Mouse (Mus musculus): Measurements from ENCODE around the gene Nrde2. TPM values are rescaled to one million over a fixed set of nuclear protein-coding genes. Genes with fewer than 3 reads are reported as not detected.

Nrde2 gene
- polyA plus RNA-seq, 1 experiment from 2014 or later, result 19.8 TPM

DNA sequence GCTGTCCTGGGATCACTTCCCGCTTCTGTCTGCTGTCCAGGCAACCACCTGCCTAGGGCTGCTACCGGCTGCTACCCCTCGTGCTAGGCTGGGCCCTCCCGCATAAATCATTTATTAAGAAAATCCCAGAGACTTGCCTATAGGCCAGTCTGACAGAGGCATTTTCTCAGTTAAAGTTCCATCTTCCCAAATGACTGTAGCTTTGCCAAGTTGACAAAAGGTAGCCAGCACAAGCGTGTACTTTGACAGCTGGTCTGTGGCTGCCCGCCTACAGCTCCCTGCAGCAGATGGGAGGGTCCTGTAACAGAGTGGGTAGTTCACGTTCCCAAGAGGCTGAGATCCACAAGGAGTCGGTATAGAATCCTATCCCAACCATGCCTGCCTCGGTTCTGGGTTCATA, 36.0 kb downstream of the Nrde2 start:
- no peak for ATAC-seq (ENCODE audit: insufficient number of reproducible peaks, insufficient read depth, low FRiP score, low TSS enrichment, low read depth)
- 90% methylated on average over 9 of the region's 9 CpGs for WGBS
- no peak overlapping the region for H3K4me3 ChIP-seq (replicated peaks)

DNA sequence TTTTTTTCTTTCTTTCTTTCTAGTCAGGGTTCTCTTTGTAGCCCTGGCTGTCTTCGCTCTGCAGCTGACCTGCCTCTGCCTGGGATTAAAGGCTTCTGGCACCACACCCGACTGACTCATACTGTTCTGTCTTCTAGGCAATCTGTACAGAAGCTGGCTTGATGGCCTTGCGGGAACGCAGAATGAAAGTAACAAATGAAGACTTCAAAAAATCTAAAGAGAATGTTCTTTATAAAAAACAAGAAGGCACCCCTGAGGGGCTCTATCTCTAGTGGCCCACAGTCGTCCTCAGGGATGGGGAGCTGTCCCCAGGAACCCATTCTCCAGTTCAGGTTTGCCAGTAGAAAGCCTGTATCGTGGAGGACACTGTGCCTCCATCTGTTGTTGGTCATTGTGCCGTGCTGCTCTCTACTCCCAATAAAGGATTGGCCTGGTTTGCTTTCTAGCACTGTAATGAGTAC, 36.5 kb downstream of the Nrde2 start:
- peaks cover 6% of the 10 kb centered on the region for H3K4me1 ChIP-seq (replicated peaks)
- H3K27ac ChIP-seq, result no peak overlapping the region
- H3K9ac ChIP-seq (replicated peaks), result no peak overlapping the region
- ATAC-seq (ENCODE audit: insufficient number of reproducible peaks, insufficient read depth, low FRiP score, low TSS enrichment, low read depth), result no peak
- WGBS, result 90% methylated on average over 7 of the region's 7 CpGs
- H3K9me3 ChIP-seq, result no peaks in the 10 kb centered on the region
- no peak overlapping the region for H3K4me3 ChIP-seq (replicated peaks)
- H3K36me3 ChIP-seq, result peaks cover 95% of the 10 kb centered on the region
- no peak overlapping the region for H3K4me2 ChIP-seq
- no peaks in the 10 kb centered on the region for H3K27me3 ChIP-seq

More for the DNA sequence above, 36.0 kb downstream of the Nrde2 start:
- peaks cover 12% of the 10 kb centered on the region for H3K4me1 ChIP-seq (replicated peaks)
- no peaks in the 10 kb centered on the region for H3K9me3 ChIP-seq
- H3K27me3 ChIP-seq, result no peaks in the 10 kb centered on the region
- H3K9ac ChIP-seq (replicated peaks), result no peak overlapping the region
- no peak overlapping the region for H3K27ac ChIP-seq
- H3K36me3 ChIP-seq, result peaks cover 92% of the 10 kb centered on the region
- H3K4me2 ChIP-seq, result no peak overlapping the region

DNA sequence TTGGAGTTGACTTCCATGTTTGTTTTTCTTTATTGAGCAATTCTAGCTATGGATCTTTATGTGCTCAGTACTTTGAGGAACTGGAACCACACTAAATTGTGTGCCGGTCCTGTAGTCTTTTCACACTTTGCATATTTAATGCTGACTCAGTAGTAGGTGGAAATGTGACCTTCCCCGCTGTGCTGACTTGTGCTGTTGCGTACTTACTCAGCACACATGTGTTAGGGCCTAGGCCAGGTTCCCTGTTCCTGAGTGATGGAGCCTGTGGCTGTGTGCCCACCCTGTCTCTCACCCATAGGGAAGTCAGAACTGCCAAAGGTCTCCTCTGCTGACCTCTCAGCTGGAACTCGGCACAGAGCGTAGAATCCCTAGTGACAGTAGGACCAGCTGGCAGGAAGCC, 43.5 kb downstream of the Nrde2 start:
- Histone ChIP-seq H3K27ac (no peak overlapping the region), H3K4me3 (replicated peaks) (no peak overlapping the region), H3K4me2 (no peak overlapping the region), H3K9ac (replicated peaks) (no peak overlapping the region), H3K36me3 (peaks cover 92% of the 10 kb centered on the region), H3K4me1 (replicated peaks) (peaks cover 9% of the 10 kb centered on the region), H3K9me3 (no peaks in the 10 kb centered on the region), H3K27me3 (no peaks in the 10 kb centered on the region)
- ATAC-seq (ENCODE audit: insufficient number of reproducible peaks, insufficient read depth, low FRiP score, low TSS enrichment, low read depth), result no peak
- WGBS, result 94% methylated on average over 5 of the region's 5 CpGs

DNA sequence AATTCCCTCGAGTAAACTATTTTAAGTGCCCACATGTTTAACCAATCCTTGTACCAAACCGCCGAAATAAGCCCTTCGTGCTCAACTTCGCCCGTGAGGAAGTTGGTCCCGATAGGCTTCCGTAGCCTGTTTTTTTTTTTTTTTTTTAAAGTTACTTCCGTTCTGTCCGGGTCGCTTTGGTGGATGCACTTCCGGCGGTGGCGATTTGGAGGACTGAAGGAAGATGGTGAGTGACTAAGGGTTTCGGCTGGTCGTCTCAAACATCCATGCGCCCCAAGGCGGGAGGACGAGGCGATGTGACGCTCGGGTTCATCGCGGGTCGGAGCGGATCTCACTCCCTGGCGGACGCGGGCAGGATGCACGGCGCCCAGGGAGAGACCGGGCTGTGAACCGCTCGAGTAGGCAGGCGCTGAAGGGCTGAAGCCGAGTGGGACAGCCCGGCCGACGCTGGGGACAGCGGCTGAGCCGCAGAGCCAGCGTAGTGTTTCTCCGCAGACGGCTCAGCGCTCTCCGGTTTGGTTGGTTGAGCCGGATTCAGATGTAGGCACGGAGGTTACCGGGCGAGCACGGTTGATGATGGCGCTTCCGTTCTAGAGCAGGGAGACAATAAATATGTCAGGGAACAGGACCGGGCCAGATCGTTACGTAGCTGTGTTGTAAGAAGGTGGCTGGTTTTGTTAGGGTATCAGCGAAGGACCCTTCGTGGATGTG, 49.3 kb downstream of the Nrde2 start, which contains the start of gene Psmc1:
Gene Psmc1 (plus strand): TSS at position 169 of the 711 bp plus-strand sequence.
- H3K27ac ChIP-seq, result peak within 1 kb of the TSS; percentile 88
- WGBS, result under 1% methylated on average over 58 of the region's 58 CpGs
- no peaks in the 10 kb centered on the region for H3K27me3 ChIP-seq
- ATAC-seq (ENCODE audit: insufficient number of reproducible peaks, insufficient read depth, low FRiP score, low TSS enrichment, low read depth), result peak; percentile 87
- H3K9me3 ChIP-seq, result no peaks in the 10 kb centered on the region
- H3K4me3 ChIP-seq (replicated peaks), result peak within 1 kb of the TSS; percentile 95
- peaks cover 15% of the 10 kb centered on the region for H3K4me1 ChIP-seq (replicated peaks)
- peak within 1 kb of the TSS; percentile 94 for H3K9ac ChIP-seq (replicated peaks)
- peaks cover 33% of the 10 kb centered on the region for H3K36me3 ChIP-seq
- H3K4me2 ChIP-seq, result peak within 1 kb of the TSS; percentile 93

DNA sequence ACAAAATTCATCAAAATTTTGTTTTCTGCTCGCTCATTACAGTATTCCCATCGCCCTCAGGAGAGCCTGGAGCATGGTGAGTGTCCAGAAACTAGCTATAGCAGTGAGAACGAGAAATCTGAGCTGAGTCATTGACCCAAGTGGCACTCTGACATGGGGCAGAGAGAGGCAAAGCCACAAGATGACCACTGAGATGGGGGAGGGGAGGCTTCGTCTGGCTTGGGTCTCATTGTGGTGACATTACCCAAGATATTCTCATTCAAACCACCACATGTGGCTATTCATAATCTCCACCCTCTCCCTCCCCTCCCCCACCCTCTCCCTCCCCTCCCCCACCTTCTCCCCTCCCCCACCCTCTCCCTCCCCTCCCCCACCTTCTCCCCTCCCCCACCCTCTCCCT, 52.0 kb downstream of the Nrde2 start:
- Histone ChIP-seq H3K9ac (replicated peaks) (no peak overlapping the region), H3K9me3 (no peaks in the 10 kb centered on the region), H3K27ac (no peak overlapping the region), H3K36me3 (peaks cover 11% of the 10 kb centered on the region; the same call in 1 of the 2 replicates), H3K4me3 (replicated peaks) (no peak overlapping the region), H3K4me2 (no peak overlapping the region), H3K4me1 (replicated peaks) (peaks cover 15% of the 10 kb centered on the region), H3K27me3 (no peaks in the 10 kb centered on the region)
- 52% methylated on average over 4 of the region's 4 CpGs for WGBS
- no peak for ATAC-seq (ENCODE audit: insufficient number of reproducible peaks, insufficient read depth, low FRiP score, low TSS enrichment, low read depth)

DNA sequence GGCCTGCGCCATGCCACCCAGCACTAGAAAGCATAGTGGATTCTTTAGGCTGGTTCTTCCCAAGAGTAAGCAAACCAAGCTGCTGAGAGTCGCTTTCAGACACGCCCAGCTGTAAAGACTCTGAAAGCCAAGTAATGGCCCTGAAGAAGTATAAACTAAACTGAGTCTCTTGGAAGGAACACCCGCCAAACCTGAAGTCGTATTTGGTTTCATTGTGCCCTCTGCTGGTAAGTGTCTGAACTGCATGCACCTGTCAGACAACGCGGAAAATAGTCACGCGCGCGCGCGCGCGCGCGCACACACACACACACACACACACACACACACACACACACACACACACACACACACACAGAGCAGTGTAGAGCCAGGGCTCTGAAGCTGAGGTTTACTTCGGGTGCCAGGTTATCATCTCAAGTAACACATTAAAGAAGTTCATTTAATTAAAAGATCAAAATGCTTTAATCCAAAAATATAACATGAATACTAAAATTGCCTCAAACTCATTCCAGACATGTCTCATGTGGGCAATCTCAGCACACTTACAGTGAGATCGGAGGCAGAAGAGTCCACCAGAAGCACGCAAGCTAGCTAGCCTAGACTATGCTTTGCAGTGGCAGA, 53.1 kb downstream of the Nrde2 start:
- WGBS, result 14% methylated on average over 20 of the region's 20 CpGs
- Histone ChIP-seq H3K4me2 (no peak overlapping the region), H3K4me1 (replicated peaks) (peaks cover 11% of the 10 kb centered on the region), H3K9ac (replicated peaks) (no peak overlapping the region), H3K27ac (no peak overlapping the region), H3K36me3 (0 out of 2 replicates have a peak, but pooled peaks cover under 1% of the 10 kb centered on the region), H3K27me3 (no peaks in the 10 kb centered on the region), H3K4me3 (replicated peaks) (no peak overlapping the region), H3K9me3 (no peaks in the 10 kb centered on the region)
- no peak for ATAC-seq (ENCODE audit: insufficient number of reproducible peaks, insufficient read depth, low FRiP score, low TSS enrichment, low read depth)

DNA sequence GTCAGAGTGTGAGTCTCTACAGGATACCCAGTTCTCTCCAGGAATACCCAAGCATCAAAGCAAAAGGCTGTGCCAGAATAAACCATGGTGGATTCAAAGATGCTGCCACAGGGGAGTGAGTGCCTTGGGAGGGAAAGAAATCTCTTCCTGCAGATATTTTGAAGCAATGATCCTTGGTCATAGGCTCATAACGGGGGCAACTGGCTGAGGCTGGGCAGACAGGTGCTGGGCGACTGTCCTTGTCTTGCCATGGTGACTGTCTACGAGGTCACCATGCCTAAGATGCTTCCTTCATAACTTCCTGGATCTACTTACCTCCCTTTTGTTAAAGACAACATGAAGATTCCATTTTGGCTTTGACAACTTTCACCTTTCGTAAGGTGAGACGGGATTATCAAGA, 54.9 kb downstream of the Nrde2 start:
- no peak overlapping the region for H3K27ac ChIP-seq
- H3K27me3 ChIP-seq, result no peaks in the 10 kb centered on the region
- H3K4me3 ChIP-seq (replicated peaks), result no peak overlapping the region
- no peaks in the 10 kb centered on the region for H3K9me3 ChIP-seq
- H3K4me2 ChIP-seq, result no peak overlapping the region
- H3K9ac ChIP-seq (replicated peaks), result no peak overlapping the region
- 90% methylated on average over 5 of the region's 5 CpGs for WGBS
- ATAC-seq (ENCODE audit: insufficient number of reproducible peaks, insufficient read depth, low FRiP score, low TSS enrichment, low read depth), result no peak
- H3K4me1 ChIP-seq (replicated peaks), result peaks cover 3% of the 10 kb centered on the region; the same call in 1 of the 2 replicates
- no peaks in the 10 kb centered on the region for H3K36me3 ChIP-seq

DNA sequence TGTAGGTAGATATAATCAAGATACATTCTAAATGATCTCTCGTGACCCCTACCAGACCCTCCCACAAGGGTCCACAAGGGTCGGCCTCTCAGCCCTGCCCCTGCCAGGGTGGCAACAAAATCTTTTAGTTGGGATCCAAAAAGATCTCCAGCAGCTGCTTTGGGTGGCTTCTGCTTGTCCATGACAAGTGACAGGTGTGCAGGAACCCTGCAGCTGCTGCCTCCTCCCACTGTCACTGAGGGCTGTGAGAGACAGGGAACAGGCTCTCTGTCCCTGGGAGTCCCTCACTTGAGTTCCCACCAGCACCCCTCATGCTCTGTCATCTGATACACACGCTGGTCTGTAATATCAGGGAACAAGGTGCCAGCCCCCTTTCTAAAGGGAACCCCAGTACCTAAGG, 57.8 kb downstream of the Nrde2 start:
- H3K4me1 ChIP-seq (replicated peaks), result peaks cover 3% of the 10 kb centered on the region; the same call in 1 of the 2 replicates
- H3K4me2 ChIP-seq, result no peak overlapping the region
- H3K4me3 ChIP-seq (replicated peaks), result no peak overlapping the region
- WGBS, result 71% methylated on average over 3 of the region's 3 CpGs
- no peak overlapping the region for H3K27ac ChIP-seq
- H3K9ac ChIP-seq (replicated peaks), result no peak overlapping the region
- H3K27me3 ChIP-seq, result no peaks in the 10 kb centered on the region
- no peak for ATAC-seq (ENCODE audit: insufficient number of reproducible peaks, insufficient read depth, low FRiP score, low TSS enrichment, low read depth)
- no peaks in the 10 kb centered on the region for H3K9me3 ChIP-seq
- no peaks in the 10 kb centered on the region for H3K36me3 ChIP-seq

DNA sequence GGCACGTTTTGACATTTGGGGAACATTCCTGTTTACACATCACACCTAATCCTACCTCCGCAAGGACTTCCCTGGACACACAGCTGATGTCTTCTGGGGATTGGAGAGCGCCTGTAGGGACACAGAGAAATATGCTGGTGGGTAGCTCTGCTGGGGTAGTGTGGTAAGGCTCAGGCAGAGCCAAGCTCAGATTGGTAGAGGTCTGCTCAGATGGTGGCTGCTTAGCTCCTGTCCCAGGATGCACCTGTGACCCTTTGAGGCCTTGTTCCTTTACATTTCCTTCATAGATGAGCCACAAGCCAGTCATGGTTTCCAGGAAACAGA, 58.8 kb downstream of the Nrde2 start:
- Histone ChIP-seq H3K4me2 (no peak overlapping the region), H3K27ac (no peak overlapping the region), H3K4me3 (replicated peaks) (no peak overlapping the region), H3K9ac (replicated peaks) (no peak overlapping the region), H3K4me1 (replicated peaks) (no peaks in the 10 kb centered on the region), H3K36me3 (no peaks in the 10 kb centered on the region), H3K9me3 (no peaks in the 10 kb centered on the region), H3K27me3 (no peaks in the 10 kb centered on the region)
- no peak for ATAC-seq (ENCODE audit: insufficient number of reproducible peaks, insufficient read depth, low FRiP score, low TSS enrichment, low read depth)
- 70% methylated on average over 3 of the region's 3 CpGs for WGBS

DNA sequence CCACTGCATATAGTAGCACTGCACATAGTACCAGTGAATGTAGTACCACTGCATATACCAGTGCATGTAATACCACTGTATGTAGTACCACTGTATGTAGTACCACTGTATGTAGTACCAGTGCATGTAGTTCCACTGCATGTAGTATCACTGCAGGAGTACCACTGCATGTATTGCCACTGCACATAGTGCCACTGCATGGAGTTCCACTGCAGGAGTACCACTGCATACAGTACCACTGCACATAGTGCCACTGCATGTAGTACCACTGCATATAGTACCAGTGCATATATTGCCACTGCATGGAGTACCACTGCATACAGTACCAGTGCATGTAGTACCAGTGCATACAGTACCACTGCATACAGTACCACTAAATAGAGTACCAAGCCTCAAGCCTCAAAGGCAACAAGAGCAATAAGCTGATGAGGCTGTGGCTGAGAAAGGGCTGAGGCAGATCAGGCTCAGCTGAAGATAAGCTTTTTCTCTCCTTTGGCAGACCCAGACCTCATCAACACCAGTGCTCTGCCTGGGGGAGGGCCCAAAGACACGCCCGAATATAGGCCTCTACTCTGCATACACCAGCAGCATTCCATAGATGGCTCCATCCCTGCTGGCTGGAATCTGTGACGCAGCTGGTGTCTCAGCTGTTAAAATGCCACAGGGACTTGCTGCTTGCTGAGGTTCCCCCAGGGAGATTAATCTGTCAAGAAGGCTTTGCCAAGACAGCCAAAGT, 59.3 kb downstream of the Nrde2 start:
- no peaks in the 10 kb centered on the region for H3K27me3 ChIP-seq
- 56% methylated on average over 3 of the region's 3 CpGs for WGBS
- no peaks in the 10 kb centered on the region for H3K4me1 ChIP-seq (replicated peaks)
- no peak overlapping the region for H3K27ac ChIP-seq
- no peak overlapping the region for H3K4me2 ChIP-seq
- H3K9me3 ChIP-seq, result no peaks in the 10 kb centered on the region
- no peak overlapping the region for H3K4me3 ChIP-seq (replicated peaks)
- ATAC-seq (ENCODE audit: insufficient number of reproducible peaks, insufficient read depth, low FRiP score, low TSS enrichment, low read depth), result no peak
- no peaks in the 10 kb centered on the region for H3K36me3 ChIP-seq
- H3K9ac ChIP-seq (replicated peaks), result no peak overlapping the region

DNA sequence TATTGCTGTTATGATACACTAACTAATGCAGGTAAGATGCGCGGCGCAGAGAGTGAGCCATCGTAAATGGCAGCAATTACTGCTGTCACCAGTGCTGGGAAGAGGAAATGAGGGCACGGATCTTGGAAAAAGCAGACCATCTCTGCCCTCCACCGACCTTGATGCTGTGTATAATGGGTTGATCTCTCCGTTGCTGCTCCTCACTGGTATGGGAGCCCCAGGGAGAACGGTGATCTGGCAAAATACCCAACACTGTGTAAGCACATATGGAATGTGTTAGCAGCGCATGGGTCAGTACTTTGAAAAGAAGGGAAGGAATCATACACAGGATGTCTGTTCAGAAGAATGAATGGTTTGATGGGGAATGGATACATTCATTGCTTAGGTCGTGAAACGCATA, 66.4 kb downstream of the Nrde2 start:
- Histone ChIP-seq H3K9ac (replicated peaks) (no peak overlapping the region), H3K36me3 (no peaks in the 10 kb centered on the region), H3K9me3 (no peaks in the 10 kb centered on the region), H3K4me3 (replicated peaks) (no peak overlapping the region), H3K4me1 (replicated peaks) (0 out of 2 replicates have a peak, but pooled peaks cover 4% of the 10 kb centered on the region), H3K4me2 (no peak overlapping the region), H3K27ac (no peak overlapping the region), H3K27me3 (no peaks in the 10 kb centered on the region)
- WGBS, result 51% methylated on average over 11 of the region's 11 CpGs
- no peak for ATAC-seq (ENCODE audit: insufficient number of reproducible peaks, insufficient read depth, low FRiP score, low TSS enrichment, low read depth)
